Mouse (Mus musculus) induced T-regulatory cell, adult 2 months (primary cell): ENCODE data around the gene Adrm1.

Experiments
- DNase-seq: peaks from one replicate; pipeline ENCODE4 v3.0.0-alpha.2; 2012; ENCODE audit warnings: low read depth

Adrm1 gene

DNA sequence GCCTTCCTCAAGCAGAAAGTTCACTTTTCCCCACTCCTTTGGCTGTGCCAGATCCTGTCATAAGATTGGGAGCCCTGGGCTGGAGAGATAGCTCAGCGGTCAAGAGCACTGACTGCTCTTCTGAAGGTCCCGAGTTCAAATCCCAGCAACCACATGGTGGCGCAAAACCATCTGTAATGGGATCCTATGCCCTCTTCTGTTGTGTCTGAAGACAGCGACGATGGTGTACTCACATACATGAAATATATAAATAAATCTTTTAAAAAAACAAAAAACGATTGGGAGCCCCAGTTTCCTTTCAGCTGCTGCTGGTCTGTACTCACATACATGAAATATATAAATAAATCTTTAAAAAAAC, 13.4 kb downstream of the Adrm1 start:
- no peak for DNase-seq

DNA sequence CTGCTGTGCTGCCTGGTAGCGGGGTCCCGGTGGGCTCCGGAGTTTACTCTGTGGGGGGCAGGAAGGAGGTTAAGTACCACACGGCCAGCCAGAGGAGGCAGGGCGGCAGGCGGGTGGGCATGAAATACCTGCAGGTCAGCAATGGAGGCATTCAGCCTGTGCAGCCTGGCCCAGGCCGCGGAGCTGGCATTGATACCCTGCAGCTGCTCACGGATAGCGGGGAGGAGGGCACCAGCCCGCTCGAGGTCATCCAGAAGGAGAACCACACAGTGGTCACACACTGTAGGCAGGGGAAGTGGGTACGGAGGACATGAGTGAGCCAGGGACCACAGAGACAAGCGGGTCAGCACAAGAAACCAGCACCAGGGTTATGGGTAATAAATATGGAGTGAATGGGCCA, 14.4 kb downstream of the Adrm1 start:
- DNase-seq: no peak

DNA sequence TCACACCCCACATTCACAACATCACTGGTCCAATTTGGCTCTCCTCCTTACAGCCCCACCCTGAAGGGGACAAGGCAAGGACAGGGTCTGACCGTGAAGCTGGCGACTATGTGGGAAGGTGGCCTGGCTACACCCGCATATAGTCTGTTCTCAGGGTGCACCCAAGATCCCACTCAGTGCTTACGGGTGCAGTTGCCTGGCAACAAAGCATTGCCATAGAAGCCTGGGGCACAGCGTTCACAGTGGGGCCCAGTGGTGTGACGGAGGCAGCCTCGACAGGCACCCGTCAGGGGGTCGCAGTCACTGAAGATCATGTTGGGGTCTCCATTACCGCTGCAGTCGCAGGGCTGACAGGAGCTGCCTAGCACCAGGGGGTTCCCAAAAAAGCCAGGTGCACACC, 16.1 kb downstream of the Adrm1 start:
- no peak for DNase-seq

DNA sequence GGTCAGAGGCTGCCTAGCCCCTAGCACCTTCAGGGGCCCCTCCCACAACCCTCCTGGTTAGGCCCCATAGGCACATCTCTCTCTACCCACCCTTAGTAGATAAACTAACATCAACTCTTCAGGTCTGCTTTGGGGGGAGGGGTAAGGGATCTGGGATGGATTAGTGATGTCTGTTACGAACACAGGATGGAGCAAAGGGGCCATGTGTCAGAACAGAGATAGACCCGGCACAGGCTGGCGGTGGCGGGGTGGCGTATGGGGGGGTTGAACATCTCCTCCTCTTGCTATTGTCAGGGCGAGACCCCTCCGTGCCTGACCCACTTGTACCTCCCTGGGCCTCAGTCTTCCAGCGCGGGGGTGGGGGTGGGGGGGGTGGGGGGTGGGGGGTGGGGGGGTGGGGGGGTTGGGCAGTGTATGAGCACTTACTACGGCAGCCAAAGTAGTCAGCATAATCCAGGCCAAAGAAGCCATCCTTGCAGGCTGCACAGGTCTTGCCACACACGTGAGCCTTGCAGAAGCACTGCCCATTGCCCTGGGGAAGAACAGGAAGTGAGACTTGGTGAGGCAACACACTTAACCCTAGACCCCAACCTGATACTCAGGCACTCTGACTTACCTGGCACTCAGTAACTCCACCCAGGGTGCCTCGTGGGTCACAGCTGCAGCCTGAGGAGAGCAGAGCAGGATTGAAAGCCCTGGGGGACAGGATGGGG, 25.5 kb downstream of the Adrm1 start:
- no peak for DNase-seq

DNA sequence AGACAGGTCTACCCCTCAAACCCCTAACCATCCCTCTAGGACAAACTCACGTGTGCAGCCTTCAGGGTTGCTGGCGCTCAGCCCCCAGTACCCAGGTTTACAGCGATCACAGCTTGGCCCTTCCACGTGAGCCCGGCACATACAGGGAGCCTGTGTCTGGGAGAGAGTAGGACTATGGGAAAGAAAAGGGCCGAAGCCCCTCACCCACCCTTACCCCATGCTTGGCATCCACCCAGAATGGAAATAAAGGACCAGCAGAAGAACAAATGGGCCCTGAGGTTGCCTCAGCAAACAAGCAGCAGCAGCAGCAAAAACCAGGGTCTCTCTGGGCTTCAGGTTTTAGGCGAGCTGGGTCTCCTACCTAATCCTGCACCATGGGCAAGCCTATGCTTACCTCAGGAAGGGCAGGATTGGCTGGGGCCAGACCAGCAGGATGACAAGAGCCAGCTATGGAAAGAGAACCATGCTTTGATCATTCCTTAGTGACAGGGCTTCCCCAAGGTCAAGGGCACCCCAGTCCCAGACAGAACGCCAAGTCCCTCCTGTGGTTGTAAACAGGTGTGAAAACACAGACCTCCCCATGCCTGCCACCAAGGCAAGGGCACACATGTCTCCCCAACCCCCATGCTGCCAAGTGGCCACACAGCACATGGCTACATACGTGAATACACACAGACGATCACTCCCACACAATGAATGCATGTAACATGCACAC, 26.2 kb downstream of the Adrm1 start:
- no peak for DNase-seq

DNA sequence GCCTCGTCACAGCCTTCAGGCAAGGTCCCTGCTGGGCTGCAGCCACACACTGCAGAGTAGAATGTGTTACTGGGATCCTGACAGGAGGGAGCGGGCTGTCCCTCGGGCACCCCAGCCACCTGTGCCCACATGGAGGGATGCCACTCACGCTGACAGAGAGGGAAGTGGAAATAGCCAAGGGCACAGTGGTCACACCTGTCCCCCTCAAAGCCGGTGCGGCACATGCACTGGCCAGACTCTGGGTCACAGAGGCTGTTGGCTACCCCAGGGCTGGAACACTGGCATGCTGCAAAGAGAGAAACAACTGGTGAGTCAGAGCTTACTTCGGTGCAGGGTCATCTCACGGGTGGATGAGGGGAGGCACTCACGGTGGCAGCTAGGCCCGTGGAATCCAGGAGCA, 27.5 kb downstream of the Adrm1 start:
- DNase-seq: no peak

DNA sequence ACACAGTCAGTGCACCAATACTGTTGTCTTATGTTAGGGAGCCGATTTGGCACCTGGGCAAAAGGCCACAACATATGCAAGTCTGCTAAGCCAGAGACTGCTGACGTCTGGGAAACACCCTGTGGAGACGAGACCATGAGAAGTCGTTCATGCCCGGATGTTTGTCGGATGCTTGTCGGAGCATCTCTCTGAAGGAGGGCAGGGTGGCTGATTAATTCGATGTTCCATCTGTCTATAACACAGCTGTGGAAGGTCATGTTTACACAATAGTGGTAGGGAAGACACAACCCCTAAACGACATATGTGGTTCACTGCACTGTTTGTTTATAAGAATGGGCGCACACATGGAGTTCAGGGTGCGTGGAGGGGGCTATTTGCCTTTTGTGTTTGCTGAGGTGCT, 29.4 kb downstream of the Adrm1 start:
- DNase-seq: no peak

DNA sequence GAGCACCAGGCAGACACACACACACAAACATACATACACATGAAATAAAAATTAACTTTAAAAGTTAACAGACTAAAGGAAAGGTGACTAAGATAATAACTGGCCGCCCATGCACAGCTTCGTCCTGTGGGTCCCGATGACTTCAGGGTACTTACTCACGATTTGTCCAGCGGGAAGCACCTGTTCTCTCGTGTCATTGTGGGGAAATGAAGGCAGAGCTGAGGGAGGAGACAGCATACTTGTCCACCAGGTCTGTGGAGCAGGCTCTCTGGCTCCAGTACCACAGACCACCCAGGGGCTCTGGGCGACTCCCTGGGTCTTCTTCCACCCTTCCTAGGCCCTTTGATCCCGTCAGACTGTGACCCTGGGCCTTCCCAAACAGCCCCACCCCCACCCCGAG, 30.0 kb downstream of the Adrm1 start:
- no peak for DNase-seq

DNA sequence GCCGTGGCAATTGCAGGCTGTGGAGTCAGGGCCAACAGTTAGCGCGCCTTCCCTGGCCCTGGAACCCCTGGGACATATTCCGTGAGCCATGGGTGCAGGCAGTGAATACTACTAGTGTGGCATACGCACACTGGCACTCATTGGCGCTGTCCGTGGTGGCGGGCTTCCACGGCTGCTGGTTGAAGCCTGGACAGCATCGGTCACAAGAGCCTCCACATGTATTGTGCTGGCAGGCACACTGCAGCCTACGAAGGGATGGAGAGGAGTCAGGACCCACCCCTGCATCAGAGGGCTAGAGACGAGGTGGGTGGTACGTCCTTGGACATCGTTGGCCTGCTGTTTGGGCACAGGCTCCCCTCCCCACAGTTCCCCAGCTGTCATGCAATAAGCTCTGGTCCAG, 31.0 kb downstream of the Adrm1 start:
- DNase-seq: no peak

DNA sequence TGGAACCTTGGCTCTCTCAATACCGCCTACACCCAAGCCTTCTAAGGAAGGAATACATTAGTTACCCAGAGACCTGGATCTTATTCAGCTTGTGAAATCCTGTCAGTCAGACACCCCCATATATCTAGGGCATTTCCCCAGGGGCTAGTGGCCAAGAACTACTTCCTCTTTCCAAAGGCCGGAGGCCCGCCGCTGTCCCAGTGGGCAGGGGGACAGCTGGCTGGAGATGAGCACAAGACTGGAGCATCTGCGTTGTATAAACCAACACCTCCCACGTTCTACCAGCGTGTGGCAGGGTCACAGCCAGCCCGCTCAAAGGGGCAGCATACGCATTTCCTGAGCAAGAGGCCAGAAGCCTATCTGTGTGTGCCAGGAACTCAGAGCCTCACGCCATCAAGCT, 31.5 kb downstream of the Adrm1 start:
- no peak for DNase-seq

DNA sequence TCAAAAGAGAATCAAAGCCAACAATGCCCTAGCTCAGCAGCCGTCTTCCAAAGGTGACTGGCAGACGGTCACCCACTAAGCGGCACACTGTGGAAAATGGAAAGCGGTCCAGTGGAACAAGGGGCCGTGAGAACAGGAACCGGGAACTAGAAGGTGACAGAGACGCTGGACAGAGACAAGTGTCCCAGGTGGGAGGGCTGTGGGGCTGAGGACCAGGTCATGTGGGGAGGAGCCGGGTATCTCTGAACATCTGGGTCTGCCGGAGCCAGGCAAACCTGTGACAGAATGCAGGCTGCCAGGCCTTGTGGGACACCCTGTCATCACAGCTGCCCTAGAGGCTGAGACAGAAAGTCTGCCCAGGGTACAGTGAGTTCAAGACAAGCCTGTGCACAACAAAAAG, 33.2 kb downstream of the Adrm1 start:
- no peak for DNase-seq

DNA sequence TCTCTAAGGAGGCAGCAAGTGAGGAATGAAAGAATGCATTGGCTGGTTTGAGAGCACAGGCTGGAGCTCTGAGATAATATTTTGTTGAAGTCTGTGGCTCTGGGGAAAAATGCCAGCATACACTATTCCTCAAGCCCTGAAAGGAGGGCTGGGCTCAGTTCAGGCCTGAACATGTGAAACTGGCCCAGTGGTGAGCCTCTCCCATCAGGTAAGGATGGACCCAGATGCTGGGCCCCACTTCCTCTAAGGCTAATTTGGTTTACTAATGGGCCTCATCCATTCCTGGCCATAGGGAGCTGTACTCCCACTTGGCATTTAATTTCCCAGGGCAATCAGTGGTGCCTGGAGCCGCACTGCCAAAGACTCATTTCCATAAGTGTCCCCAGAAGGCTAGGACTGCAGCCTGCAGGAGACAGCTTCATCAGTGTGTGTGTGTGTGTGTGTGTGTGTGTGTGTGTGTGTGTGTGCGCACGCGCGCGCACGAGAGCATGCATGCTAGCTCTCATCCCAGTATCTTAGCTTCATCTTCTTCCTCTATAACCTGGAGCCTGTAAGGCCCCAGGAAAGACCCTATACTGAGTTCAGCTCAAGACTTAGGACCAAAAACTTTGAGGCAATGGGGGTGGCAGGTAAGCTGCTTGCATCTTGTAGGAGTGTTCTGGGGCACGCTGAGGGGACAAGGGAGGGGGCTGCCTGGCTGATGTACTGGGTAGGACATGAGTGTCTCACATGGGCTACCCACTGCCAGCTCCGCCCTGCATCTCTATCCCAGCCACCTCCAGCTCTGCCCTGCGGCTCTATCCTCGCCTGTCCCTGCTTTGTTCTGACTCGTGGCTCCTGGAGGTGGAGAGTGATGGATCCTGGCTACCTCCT, 34.0 kb downstream of the Adrm1 start:
- no peak for DNase-seq

DNA sequence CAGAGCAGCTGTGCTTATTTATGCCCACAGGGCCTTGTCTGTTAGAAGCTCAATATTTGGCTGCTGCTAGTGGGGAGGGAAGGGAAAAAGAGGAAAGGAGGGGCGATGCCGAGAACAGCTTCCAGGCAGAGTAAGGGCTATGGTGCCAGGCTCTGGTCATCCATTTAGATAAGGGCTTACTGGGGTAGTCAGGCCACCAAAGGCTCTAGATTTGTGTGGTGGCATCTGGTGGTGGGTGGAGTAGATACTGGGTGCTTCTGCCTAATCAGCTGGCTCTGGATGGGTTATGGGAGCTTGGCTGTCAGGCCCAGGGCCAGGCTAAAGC, 34.6 kb downstream of the Adrm1 start:
- DNase-seq: no peak

DNA sequence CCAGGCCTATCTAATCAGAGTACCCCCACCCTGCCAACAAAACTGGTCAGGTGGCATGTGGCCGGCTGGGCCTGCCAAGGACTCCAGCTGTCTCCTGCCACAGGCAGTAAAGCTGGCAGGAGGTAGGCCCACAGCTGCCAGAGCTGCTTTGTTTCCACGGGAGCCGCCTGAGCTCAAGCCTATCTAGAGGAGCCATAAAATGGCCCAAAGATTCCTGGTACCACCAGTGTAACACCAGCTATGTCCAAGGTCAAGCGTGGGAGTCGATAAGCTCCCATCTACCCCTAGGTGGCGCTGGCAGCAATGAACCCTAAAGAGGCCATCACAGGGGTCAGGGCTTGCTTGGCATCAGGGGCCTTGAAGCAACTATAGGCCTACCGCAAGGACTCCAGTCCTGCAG, 36.6 kb downstream of the Adrm1 start:
- DNase-seq: peak; percentile 48

DNA sequence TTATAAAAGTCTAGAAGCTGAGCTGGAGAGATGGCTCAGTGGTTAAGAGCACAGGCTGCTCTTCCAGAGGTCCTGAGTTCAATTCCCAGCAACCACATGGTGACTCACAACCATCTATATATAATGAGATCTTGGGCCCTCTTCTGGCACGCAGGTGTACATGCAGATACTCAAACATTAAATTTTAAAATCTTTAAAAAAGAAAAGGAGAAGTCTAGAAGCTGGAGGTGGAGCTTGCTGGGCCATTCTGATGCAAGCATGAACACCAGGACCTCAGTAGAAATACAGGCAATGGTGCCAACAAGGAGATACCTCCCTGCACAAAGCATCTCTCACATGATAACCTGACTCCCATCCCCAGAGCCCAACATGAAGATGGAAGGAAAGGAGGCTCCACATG, 37.7 kb downstream of the Adrm1 start:
- DNase-seq: no peak

DNA sequence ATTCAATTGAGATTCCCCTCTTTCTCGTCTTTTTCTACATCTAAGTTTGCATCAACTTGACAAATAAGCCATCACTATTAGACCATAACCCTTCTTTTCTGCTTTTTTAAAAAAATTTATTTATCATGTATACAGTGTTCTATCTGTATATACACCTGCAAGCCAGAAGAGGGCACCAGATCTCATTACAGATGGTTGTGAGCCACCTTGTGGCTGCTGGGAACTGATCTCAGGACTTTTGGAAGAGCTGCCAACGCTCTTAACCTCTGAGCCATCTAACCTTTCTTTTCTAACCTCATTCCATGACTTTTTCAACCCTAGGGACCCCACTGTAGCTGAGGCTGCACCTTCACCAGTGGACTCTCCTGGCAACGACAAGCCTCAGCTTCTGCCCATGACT, 41.0 kb downstream of the Adrm1 start:
- no peak for DNase-seq

DNA sequence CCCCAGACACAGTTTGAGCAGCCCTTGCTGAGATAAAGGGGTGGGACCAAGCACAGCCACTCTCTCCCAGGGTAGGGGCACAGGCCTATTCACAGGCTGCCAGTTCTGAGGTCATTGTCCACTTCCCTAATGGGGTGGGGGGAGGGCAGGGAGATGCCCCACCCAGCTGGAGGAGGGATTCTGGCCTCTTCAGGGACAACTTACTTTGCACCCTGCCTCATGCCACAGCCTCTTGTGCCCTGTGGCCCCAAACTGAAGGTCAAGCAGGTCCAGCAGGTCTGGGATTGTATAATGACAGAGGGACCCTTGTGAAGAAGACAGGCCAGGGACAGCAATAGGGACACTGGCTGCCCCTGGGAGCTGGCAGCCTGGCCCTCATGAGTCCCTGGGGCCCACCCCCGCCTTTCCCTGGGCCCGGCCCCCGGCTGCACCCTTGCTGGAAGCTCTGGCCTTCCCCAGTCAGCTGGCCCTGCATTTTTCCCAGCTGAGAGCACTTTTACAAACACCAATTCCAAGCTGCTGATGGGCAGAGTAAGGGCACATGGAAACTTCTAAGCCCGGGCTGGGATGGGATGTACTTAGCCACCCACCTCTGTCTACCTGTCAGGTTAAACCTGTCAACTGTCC, 43.2 kb downstream of the Adrm1 start:
- no peak for DNase-seq

DNA sequence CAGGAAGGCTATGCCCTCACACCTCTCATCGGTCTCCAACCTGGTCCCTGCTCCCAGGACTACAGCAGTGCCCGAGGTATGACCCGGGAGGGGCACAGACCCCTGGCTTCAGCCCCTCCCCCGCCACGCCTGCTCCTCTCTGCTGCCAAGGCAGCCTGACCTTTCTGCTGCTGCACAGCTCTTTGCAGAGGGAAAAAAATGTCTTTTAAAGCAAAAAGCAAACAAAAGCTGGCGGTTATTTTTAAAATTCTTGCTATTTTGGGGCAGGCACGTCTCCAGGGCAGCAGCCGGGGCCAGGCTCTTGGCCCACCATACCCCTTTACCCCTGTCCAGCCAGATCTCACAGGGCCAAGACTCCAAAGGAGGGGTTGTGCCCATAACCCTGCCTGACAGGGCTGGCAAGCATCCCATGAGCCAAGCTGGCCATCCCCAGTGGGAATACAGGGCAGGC, 43.8 kb downstream of the Adrm1 start:
- no peak for DNase-seq

DNA sequence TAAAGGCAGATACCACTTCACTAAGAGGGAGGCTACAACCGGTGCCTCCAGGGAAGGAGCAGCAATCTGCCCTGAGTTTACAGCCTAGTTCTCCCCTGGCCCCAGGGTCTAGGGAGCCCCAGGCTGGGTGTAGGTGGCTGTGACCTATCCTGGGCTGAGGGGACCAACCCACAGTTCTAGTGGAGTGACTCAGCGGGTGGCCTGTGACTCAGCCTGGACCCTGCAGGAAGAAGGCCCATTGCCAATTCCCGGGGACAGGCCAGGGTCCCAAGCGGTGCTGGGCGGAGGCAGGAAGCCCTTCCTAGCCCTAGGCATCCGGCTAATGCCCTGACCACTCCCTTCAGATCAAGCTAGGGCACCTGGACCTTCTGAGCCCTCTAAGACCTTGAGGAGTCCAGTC, 44.7 kb downstream of the Adrm1 start:
- no peak for DNase-seq

DNA sequence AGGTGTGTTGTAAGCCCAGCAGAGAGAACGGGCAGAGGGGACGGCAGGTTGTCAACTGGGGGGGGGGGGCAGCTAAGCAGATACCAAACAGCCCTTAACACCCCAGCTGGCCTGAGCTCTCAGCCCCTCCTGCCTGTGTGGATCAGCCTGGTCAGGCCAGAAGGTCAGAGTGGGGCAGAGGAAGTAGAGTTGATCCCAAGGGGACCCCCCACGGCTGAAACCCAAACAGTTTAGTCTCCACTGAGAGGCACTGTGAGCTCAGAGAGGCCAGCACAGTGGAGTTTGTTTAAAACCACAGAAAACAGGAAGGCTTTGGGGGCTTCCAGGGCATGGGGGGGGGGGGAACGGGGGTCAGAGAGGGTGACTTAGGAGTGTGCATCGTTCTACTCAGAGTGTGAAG, 45.6 kb downstream of the Adrm1 start:
- DNase-seq: no peak

DNA sequence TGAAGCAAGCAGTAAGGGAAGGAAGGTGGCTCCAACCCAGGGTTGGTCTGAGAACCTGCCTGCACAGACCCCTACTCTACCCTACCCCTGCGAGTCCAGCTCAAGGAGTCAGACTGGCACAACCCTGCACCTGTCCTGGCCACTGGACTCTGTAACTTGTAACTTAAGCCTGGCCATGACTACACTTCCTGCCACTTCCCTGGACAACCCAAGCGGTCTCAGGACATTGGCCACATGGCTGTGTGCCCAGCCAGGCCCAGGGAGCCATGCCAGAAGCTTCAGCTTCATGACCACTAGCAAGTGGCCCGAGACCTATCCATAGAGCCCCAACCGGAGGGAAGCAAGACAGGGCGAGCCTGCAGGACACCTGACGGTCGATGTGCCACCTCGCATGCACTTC, 46.3 kb downstream of the Adrm1 start:
- no peak for DNase-seq

DNA sequence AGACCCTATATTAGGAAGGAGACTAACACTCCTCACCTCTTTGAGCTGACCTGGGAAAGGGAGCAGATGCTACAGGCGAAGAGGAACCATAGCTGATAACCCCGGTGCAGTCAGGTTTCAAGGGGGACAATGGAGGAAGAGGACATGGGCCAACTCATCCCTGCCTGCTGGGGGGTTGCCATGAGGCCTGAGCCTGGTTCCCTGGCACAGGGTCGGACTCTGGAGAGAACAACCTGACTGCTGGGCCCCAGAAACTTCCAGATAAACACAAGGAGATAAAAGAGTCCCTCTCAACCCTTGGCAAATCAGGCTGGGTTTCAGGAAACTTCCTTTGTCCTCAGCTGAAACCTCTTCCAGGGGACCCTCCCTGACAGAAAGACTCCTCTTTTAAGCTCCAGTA, 47.0 kb downstream of the Adrm1 start:
- DNase-seq: no peak

DNA sequence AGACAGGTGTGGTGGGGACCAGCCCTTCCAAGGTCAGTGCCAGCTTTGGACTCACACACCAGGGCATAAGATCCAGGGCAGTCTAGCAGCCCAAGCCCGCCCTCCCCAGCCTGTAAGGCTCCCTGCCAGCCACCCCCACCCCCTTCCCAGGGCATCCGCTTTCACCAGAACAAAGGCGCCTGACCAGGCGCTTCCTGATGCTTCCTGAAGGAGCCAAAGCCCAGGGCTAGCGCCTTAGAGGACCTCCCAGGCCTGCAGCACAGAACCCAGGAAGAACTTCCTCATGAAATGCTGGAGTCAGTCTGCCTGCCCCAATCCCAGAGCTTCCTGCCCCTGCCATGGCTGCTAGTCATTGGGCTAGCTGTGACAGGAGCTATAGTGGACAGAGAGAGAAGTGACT, 47.4 kb downstream of the Adrm1 start:
- no peak for DNase-seq
